Mouse (Mus musculus) midbrain, embryonic 12.5 days (tissue): Measurements from ENCODE around the gene Aff3. TPM values are rescaled to one million over a fixed set of nuclear protein-coding genes. Genes with fewer than 3 reads are reported as not detected.

Experiments
- ATAC-seq: fragments of 200-750 bp; cut with Nextera tagmentation; 2 replicates; pipeline ENCODE4 v1.8.0; 2017; ENCODE audit warnings: low read depth, moderate TSS enrichment, moderate library complexity; ENCODE audit not compliant: low FRiP score
- H3K27ac ChIP-seq: fragments of 300-500 bp; sonication (generic); replicated peaks from 2 replicates; pipeline ENCODE4 v1.5.1; 2016; ENCODE audit warnings: mild to moderate bottlenecking
- H3K27me3 ChIP-seq: fragments of 300-500 bp; sonication (generic); 2 replicates; pipeline ENCODE4 v1.6.1; 2016; ENCODE audit warnings: mild to moderate bottlenecking
- H3K36me3 ChIP-seq: fragments of 300-500 bp; sonication (generic); 2 replicates; pipeline ENCODE4 v1.6.1; 2016
- H3K4me1 ChIP-seq: fragments of 300-500 bp; sonication (generic); 2 replicates; pipeline ENCODE4 v1.6.1; 2016
- H3K4me2 ChIP-seq: fragments of 300-500 bp; sonication (generic); replicated peaks from 2 replicates; pipeline ENCODE4 v1.6.1; 2016; ENCODE audit warnings: mild to moderate bottlenecking, moderate library complexity
- H3K4me3 ChIP-seq: fragments of 300-500 bp; sonication (generic); 2 replicates; pipeline ENCODE4 v1.5.1; 2016; ENCODE audit warnings: mild to moderate bottlenecking
- H3K9ac ChIP-seq: fragments of 300-500 bp; sonication (generic); replicated peaks from 2 replicates; pipeline ENCODE4 v1.6.1; 2016; ENCODE audit warnings: mild to moderate bottlenecking, moderate library complexity
- H3K9me3 ChIP-seq: fragments of 300-500 bp; sonication (generic); 2 replicates; pipeline ENCODE4 v1.6.1; 2016; ENCODE audit warnings: mild to moderate bottlenecking
- WGBS: fragments of 180-500 bp; shearing (Covaris S2); methylation state at CpG from one replicate; pipeline ENCODE4 v1.1.7; 2016; 5-methylcytosine and 5-hydroxymethylcytosine counted together
- polyA plus RNA-seq: library from polyadenylated mRNA; unstranded; fragments of >200 nt; fragmentation: Nextera tagmentation; extraction: Ambion mirVana; gene quantifications from 2 replicates; pipeline ENCODE4 v1.2.1, GENCODE M21; 2016

The Aff3 gene
- polyA plus RNA-seq, 1 experiment from 2014 or later, result 25.4 TPM

GRCm38 (mm10) chr1:38626739-38627661 lies 37.8 kb downstream of the Aff3 start:
- peak overlapping the region; percentile 95 for H3K27ac ChIP-seq
- peak; percentile 82 for ATAC-seq
- H3K4me2 ChIP-seq, result peak overlapping the region; percentile 83
- peak overlapping the region; percentile 87 for H3K4me3 ChIP-seq
- no peaks in the 10 kb centered on the region for H3K9me3 ChIP-seq
- WGBS, result 1% methylated on average over 86 of the region's 133 CpGs
- no peaks in the 10 kb centered on the region for H3K27me3 ChIP-seq
- H3K9ac ChIP-seq, result peak overlapping the region; percentile 88
- H3K4me1 ChIP-seq, result peaks cover 47% of the 10 kb centered on the region
- H3K36me3 ChIP-seq, result no peaks in the 10 kb centered on the region

GRCm38 (mm10) chr1:38626388-38626738 lies 38.4 kb downstream of the Aff3 start:
- H3K27ac ChIP-seq, result peak overlapping the region; percentile 95
- peak; percentile 31; the same call in 1 of the 2 replicates for ATAC-seq
- peak overlapping the region; percentile 87 for H3K4me3 ChIP-seq
- peaks cover 45% of the 10 kb centered on the region for H3K4me1 ChIP-seq
- WGBS, result 0% methylated on average over 10 of the region's 10 CpGs
- peak overlapping the region; percentile 88 for H3K9ac ChIP-seq
- no peaks in the 10 kb centered on the region for H3K27me3 ChIP-seq
- H3K36me3 ChIP-seq, result no peaks in the 10 kb centered on the region
- H3K4me2 ChIP-seq, result peak overlapping the region; percentile 83
- no peaks in the 10 kb centered on the region for H3K9me3 ChIP-seq

- Histone ChIP-seq H3K27me3 (no peaks in the 10 kb centered on the region), H3K4me2 (no peak overlapping the region), H3K9ac (no peak overlapping the region), H3K9me3 (no peaks in the 10 kb centered on the region), H3K27ac (no peak overlapping the region), H3K4me3 (no peak overlapping the region), H3K36me3 (0 out of 2 replicates have a peak, but pooled peaks cover 6% of the 10 kb centered on the region), H3K4me1 (0 out of 2 replicates have a peak, but pooled peaks cover 24% of the 10 kb centered on the region)
- no peak for ATAC-seq
- 36% methylated on average over 4 of the region's 4 CpGs for WGBS
These were observed 42.9 kb downstream of the Aff3 start for GRCm38 (mm10) chr1:38621840-38622239.

- H3K9ac ChIP-seq, result no peak overlapping the region
These were observed 44.4 kb downstream of the Aff3 start for GRCm38 (mm10) chr1:38620401-38620800.

GRCm38 (mm10) chr1:38606741-38607140 lies 58.0 kb downstream of the Aff3 start:
- Histone ChIP-seq H3K27me3 (no peaks in the 10 kb centered on the region), H3K27ac (peak overlapping the region; percentile 71), H3K4me2 (no peak overlapping the region), H3K4me1 (peaks cover 15% of the 10 kb centered on the region), H3K9me3 (no peaks in the 10 kb centered on the region), H3K36me3 (no peaks in the 10 kb centered on the region), H3K9ac (0 out of 2 replicates have a peak overlapping the region, but pooled peaks have one; percentile 4), H3K4me3 (no peak overlapping the region)
- peak; percentile 58 for ATAC-seq
- 5% methylated on average over 4 of the region's 4 CpGs for WGBS

More at GRCm38 (mm10) chr1:38620401-38620800, 44.4 kb downstream of the Aff3 start:
- H3K27me3 ChIP-seq, result no peaks in the 10 kb centered on the region
- 0 out of 2 replicates have a peak, but pooled peaks cover 6% of the 10 kb centered on the region for H3K36me3 ChIP-seq
- no peak overlapping the region for H3K27ac ChIP-seq
- WGBS, result 85% methylated on average over 6 of the region's 6 CpGs
- 0 out of 2 replicates have a peak, but pooled peaks cover 12% of the 10 kb centered on the region for H3K4me1 ChIP-seq
- H3K9me3 ChIP-seq, result no peaks in the 10 kb centered on the region
- ATAC-seq, result no peak
- H3K4me3 ChIP-seq, result no peak overlapping the region
- H3K4me2 ChIP-seq, result no peak overlapping the region

GRCm38 (mm10) chr1:38605426-38605825 lies 59.3 kb downstream of the Aff3 start:
- no peak for ATAC-seq
- H3K27ac ChIP-seq, result no peak overlapping the region
- 81% methylated on average over 4 of the region's 4 CpGs for WGBS
- H3K9ac ChIP-seq, result no peak overlapping the region
- no peak overlapping the region for H3K4me3 ChIP-seq
- no peaks in the 10 kb centered on the region for H3K9me3 ChIP-seq
- no peaks in the 10 kb centered on the region for H3K27me3 ChIP-seq
- H3K4me1 ChIP-seq, result peaks cover 15% of the 10 kb centered on the region
- no peaks in the 10 kb centered on the region for H3K36me3 ChIP-seq
- H3K4me2 ChIP-seq, result no peak overlapping the region

- Histone ChIP-seq H3K27me3 (no peaks in the 10 kb centered on the region), H3K36me3 (no peaks in the 10 kb centered on the region), H3K27ac (no peak overlapping the region), H3K4me1 (peaks cover 15% of the 10 kb centered on the region), H3K9me3 (no peaks in the 10 kb centered on the region), H3K9ac (no peak overlapping the region), H3K4me2 (no peak overlapping the region), H3K4me3 (no peak overlapping the region)
- 91% methylated on average over 7 of the region's 7 CpGs for WGBS
- ATAC-seq, result no peak
These were observed 60.1 kb downstream of the Aff3 start for GRCm38 (mm10) chr1:38604611-38605010.

GRCm38 (mm10) chr1:38601802-38602508 lies 62.8 kb downstream of the Aff3 start:
- no peaks in the 10 kb centered on the region for H3K36me3 ChIP-seq
- H3K9me3 ChIP-seq, result no peaks in the 10 kb centered on the region
- peaks cover 10% of the 10 kb centered on the region for H3K4me1 ChIP-seq
- no peaks in the 10 kb centered on the region for H3K27me3 ChIP-seq
- 79% methylated on average over 11 of the region's 11 CpGs for WGBS
- no peak overlapping the region for H3K4me2 ChIP-seq
- no peak overlapping the region for H3K27ac ChIP-seq
- no peak overlapping the region for H3K4me3 ChIP-seq
- H3K9ac ChIP-seq, result no peak overlapping the region
- ATAC-seq, result no peak

GRCm38 (mm10) chr1:38595311-38595710 lies 69.4 kb downstream of the Aff3 start:
- H3K9me3 ChIP-seq, result no peaks in the 10 kb centered on the region
- no peak overlapping the region for H3K4me3 ChIP-seq
- no peak for ATAC-seq
- peaks cover 27% of the 10 kb centered on the region for H3K4me1 ChIP-seq
- H3K27me3 ChIP-seq, result no peaks in the 10 kb centered on the region
- H3K4me2 ChIP-seq, result no peak overlapping the region
- H3K9ac ChIP-seq, result no peak overlapping the region
- 77% methylated on average over 3 of the region's 3 CpGs for WGBS
- no peak overlapping the region for H3K27ac ChIP-seq
- no peaks in the 10 kb centered on the region for H3K36me3 ChIP-seq

- Histone ChIP-seq H3K27ac (no peak overlapping the region), H3K36me3 (no peaks in the 10 kb centered on the region), H3K4me3 (no peak overlapping the region), H3K4me1 (peaks cover 27% of the 10 kb centered on the region), H3K9me3 (no peaks in the 10 kb centered on the region), H3K9ac (no peak overlapping the region), H3K4me2 (no peak overlapping the region), H3K27me3 (no peaks in the 10 kb centered on the region)
- no peak for ATAC-seq
- 69% methylated on average over 5 of the region's 5 CpGs for WGBS
These were observed 70.0 kb downstream of the Aff3 start for GRCm38 (mm10) chr1:38594766-38595165.

- Histone ChIP-seq H3K36me3 (no peaks in the 10 kb centered on the region), H3K27me3 (no peaks in the 10 kb centered on the region), H3K27ac (no peak overlapping the region), H3K4me3 (no peak overlapping the region), H3K4me1 (peaks cover 27% of the 10 kb centered on the region), H3K4me2 (no peak overlapping the region), H3K9me3 (no peaks in the 10 kb centered on the region), H3K9ac (no peak overlapping the region)
- no peak for ATAC-seq
- WGBS, result 71% methylated on average over 8 of the region's 8 CpGs
These were observed 73.6 kb downstream of the Aff3 start for GRCm38 (mm10) chr1:38591194-38591593.

- Histone ChIP-seq H3K27me3 (no peaks in the 10 kb centered on the region), H3K9me3 (no peaks in the 10 kb centered on the region), H3K36me3 (no peaks in the 10 kb centered on the region), H3K27ac (no peak overlapping the region), H3K4me2 (no peak overlapping the region), H3K9ac (no peak overlapping the region), H3K4me1 (peaks cover 13% of the 10 kb centered on the region; the same call in 1 of the 2 replicates), H3K4me3 (no peak overlapping the region)
- no peak for ATAC-seq
- 88% methylated on average over 6 of the region's 6 CpGs for WGBS
These were observed 76.0 kb downstream of the Aff3 start for GRCm38 (mm10) chr1:38588741-38589140.
